In the genomic region with DNA sequence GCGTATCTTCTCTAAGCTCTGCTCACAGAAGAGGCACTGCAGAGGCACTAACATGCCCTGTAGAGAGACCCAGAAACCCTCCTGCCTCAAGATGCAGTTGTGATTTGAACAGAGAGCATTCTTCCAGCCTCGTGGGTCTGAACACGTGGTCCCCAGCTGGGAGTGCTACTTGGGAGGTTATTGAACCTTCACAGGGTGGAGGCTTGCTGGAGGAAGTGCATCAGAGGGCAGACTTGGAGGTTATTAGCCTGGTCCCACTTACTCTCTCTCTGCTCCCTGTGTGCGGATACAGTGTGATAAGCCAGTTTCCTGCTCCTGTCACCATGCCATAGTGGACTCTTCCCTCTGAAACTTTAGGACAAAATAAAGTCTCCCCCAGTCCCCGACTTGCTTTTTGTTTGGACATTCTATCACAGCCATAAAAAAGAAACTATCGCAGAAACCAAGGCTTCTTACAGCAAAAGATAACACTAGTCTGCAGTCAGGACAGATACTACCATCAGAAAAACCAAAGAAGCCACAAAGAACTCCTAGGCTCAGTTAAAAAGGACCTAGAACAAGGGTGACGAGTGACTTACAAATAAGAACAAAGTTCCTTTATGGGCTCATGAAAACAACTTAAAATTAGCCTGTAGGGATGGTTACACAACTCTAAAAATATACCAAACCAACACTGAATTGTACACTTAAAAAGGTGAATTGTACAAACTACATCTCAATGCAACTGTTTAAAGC, we compare ENCODE assay signal across 16 mouse cellular contexts. TPM values are rescaled to one million over a fixed set of nuclear protein-coding genes. Genes with fewer than 3 reads are reported as not detected.
DNase-seq lines count a peak whose midpoint lies in the region; ATAC-seq and TF ChIP-seq lines count a peak whose summit lies in the region.
"Had no signal": no experiment of that assay in that cellular context is flagged by ENCODE, and none has a peak within 500 bp of the region (broad histone marks: within the 10 kb centered on the region; RNA-seq: fewer than 3 reads in every experiment).

No protein-coding gene starts in this region.

- peak; percentile 11 for DNase-seq in kidney, adult 11 months
- no peak for DNase-seq in spleen, adult 2 months (ENCODE audit: low read depth in 1 of 2, low spot score in 2 of 2)
- no peak for DNase-seq in spleen, postnatal 4 days (ENCODE audit: low spot score in 2 of 2)
- DNase-seq in T-cell, adult 2 months (ENCODE audit: low spot score): peak; percentile 33
- DNase-seq in naive thymus-derived CD4-positive, alpha-beta T cell, adult 2 months (ENCODE audit: low read depth): peak; percentile 66
- no peak for DNase-seq in adipocyte (ENCODE audit: low spot score)
- no peak for DNase-seq in heart, adult 18-20 months
- DNase-seq: cerebellum, adult 2 months; gastrocnemius, adult 2 months; lung, postnatal 14 days; retina, postnatal 1 day had no signal

- H3K4me2 ChIP-seq in kidney, embryonic 15.5 days: no peak overlapping the region
- H3K4me2 ChIP-seq: heart, embryonic 13.5 days; hindbrain, embryonic 13.5 days had no signal

- H3K4me1 ChIP-seq in kidney, embryonic 15.5 days: no peaks in the 10 kb centered on the region
- peaks cover 13% of the 10 kb centered on the region; the same call in 1 of the 2 replicates for H3K4me1 ChIP-seq in spleen, adult 2 months (ENCODE audit: control insufficient read depth, insufficient read depth, insufficient read length)
- H3K4me1 ChIP-seq: hindbrain, embryonic 13.5 days had no signal

- no peak for ATAC-seq in kidney, embryonic 15.5 days (replicated peaks; ENCODE audit: low FRiP score)
- ATAC-seq: intestine, embryonic 16.5 days; midbrain, embryonic 16.5 days had no signal

- no peak overlapping the region for H3K4me3 ChIP-seq in kidney, embryonic 15.5 days (replicated peaks)
- no peak overlapping the region for H3K4me3 ChIP-seq in spleen, adult 2 months (ENCODE audit: extremely low read depth, insufficient read depth, insufficient read length)
- H3K4me3 ChIP-seq: gastrocnemius, adult 2 months; heart, embryonic 13.5 days; hindbrain, embryonic 13.5 days had no signal

- TF ChIP-seq CTCF in spleen, adult 2 months (IDR thresholded peaks at IDR 0.05; ENCODE audit: extremely low read depth, insufficient read depth, insufficient read length, insufficient replicate concordance): no peak

- H3K9me3 ChIP-seq in kidney, embryonic 15.5 days (replicated peaks): no peaks in the 10 kb centered on the region
- H3K9me3 ChIP-seq: hindbrain, embryonic 13.5 days had no signal

- peaks cover 9% of the 10 kb centered on the region for H3K36me3 ChIP-seq in kidney, embryonic 15.5 days
- peaks cover 10% of the 10 kb centered on the region for H3K36me3 ChIP-seq in spleen, adult 2 months (ENCODE audit: control insufficient read depth, insufficient read depth, low read length)

- TF ChIP-seq POLR2A in spleen, adult 2 months (IDR thresholded peaks at IDR 0.05; ENCODE audit: low read depth, low read length): no peak

- no peak overlapping the region for H3K27ac ChIP-seq in kidney, embryonic 15.5 days
- peak overlapping the region; percentile 45; the same call in 1 of the 2 replicates for H3K27ac ChIP-seq in spleen, adult 2 months (ENCODE audit: insufficient read depth, low read length)
- H3K27ac ChIP-seq: gastrocnemius, adult 2 months; heart, embryonic 13.5 days; hindbrain, embryonic 13.5 days had no signal

- H3K27me3 ChIP-seq in kidney, embryonic 15.5 days: no peaks in the 10 kb centered on the region
- H3K27me3 ChIP-seq in spleen, adult 2 months (ENCODE audit: control insufficient read depth, insufficient read depth, low read length): no peaks in the 10 kb centered on the region
- H3K27me3 ChIP-seq: heart, embryonic 13.5 days; hindbrain, embryonic 13.5 days had no signal

- WGBS in kidney, embryonic 15.5 days: 72% methylated on average over 7 of the region's 7 CpGs
- WGBS in spleen, adult 2 months: 53% methylated on average over 7 of the region's 7 CpGs

- H3K9ac ChIP-seq in kidney, embryonic 15.5 days: no peak overlapping the region
- H3K9ac ChIP-seq: heart, embryonic 13.5 days; hindbrain, embryonic 13.5 days had no signal

RNA-seq across cellular contexts. Expression of gene Sumf1, which starts 17.3 kb away (rescaled TPM):
- polyA plus RNA-seq in kidney, embryonic 15.5 days (2015; fragmentation: Nextera tagmentation; extraction: Ambion mirVana): 25.3 and 26.0 TPM in 2 replicates
- polyA plus RNA-seq in spleen, adult 2 months (2012; rRNA removed): 19.1 and 22.5 TPM in 2 replicates
- total RNA-seq in heart, adult 18-20 months (2021): 10 to 100 TPM; 13.6 to 14.5 TPM

RNA-seq across cellular contexts. Expression of gene Itpr1, which starts 44.8 kb away (rescaled TPM):
- 18.6 and 19.4 TPM in 2 replicates for polyA plus RNA-seq in kidney, embryonic 15.5 days (2015; fragmentation: Nextera tagmentation; extraction: Ambion mirVana)
- 17.6 and 17.9 TPM in 2 replicates for polyA plus RNA-seq in spleen, adult 2 months (2012; rRNA removed)
- 10 to 100 TPM; 37.0 to 48.1 TPM for total RNA-seq in heart, adult 18-20 months (2021)

Comparison
In these comparisons a context has a peak if more than half of its experiments do, and no peak if none do; other contexts are left out.
1. DNase-seq: peak in kidney, adult 11 months (single experiment), T-cell, adult 2 months (single experiment) and naive thymus-derived CD4-positive, alpha-beta T cell, adult 2 months (single experiment); none in spleen, adult 2 months (0 of 2), spleen, postnatal 4 days (0 of 2), adipocyte (single experiment) and heart, adult 18-20 months (0 of 2).